Mouse (Mus musculus) bone marrow, adult 2 months (tissue): ENCODE measurements around the gene Nfx1. TPM values are rescaled to one million over a fixed set of nuclear protein-coding genes. Genes with fewer than 3 reads are reported as not detected.

Source experiments
- H3K27ac ChIP-seq: fragments of 200-500 bp; 2 replicates; pipeline ENCODE4 v1.5.1; 2012; ENCODE audit warnings: low read depth, mild to moderate bottlenecking, control low read depth, inconsistent platforms, low read length; ENCODE audit not compliant: control insufficient read depth, poor library complexity, insufficient read depth
- H3K4me1 ChIP-seq: fragments of 200-500 bp; 2 replicates; pipeline ENCODE4 v1.6.1; 2011; ENCODE audit warnings: low read length; ENCODE audit not compliant: control insufficient read depth, insufficient read depth
- H3K4me3 ChIP-seq: fragments of 200-500 bp; replicated peaks from 2 replicates; pipeline ENCODE3; 2011; ENCODE audit warnings: mild to moderate bottlenecking, low read depth, low read length, control low read depth; ENCODE audit not compliant: control insufficient read depth
- CTCF ChIP-seq: fragments of 200-500 bp; IDR thresholded peaks from 2 replicates; pipeline ENCODE4 v1.5.1; 2011; ENCODE audit warnings: low read length, control low read depth; ENCODE audit not compliant: control insufficient read depth, insufficient read depth
- POLR2A ChIP-seq: fragments of 200-500 bp; IDR thresholded peaks from 2 replicates; pipeline ENCODE4 v1.6.1; 2011; ENCODE audit warnings: low read depth, mild to moderate bottlenecking, control low read depth, low read length, borderline replicate concordance; ENCODE audit not compliant: control insufficient read depth
- WGBS: fragments of 180-500 bp; shearing (Covaris S2); methylation state at CpG from one replicate; pipeline ENCODE4 v1.1.7; 2018; 5-methylcytosine and 5-hydroxymethylcytosine counted together
- polyA plus RNA-seq: library from polyadenylated mRNA; stranded (reverse); fragments of >200 nt; gene quantifications from 2 replicates; pipeline ENCODE4 v1.2.4, GENCODE M21; 2011; ENCODE audit warnings: low replicate concordance; ENCODE audit not compliant: missing spikeins, insufficient read depth, insufficient read length

The Nfx1 gene
- polyA plus RNA-seq, 1 experiment: 46.1 TPM

DNA sequence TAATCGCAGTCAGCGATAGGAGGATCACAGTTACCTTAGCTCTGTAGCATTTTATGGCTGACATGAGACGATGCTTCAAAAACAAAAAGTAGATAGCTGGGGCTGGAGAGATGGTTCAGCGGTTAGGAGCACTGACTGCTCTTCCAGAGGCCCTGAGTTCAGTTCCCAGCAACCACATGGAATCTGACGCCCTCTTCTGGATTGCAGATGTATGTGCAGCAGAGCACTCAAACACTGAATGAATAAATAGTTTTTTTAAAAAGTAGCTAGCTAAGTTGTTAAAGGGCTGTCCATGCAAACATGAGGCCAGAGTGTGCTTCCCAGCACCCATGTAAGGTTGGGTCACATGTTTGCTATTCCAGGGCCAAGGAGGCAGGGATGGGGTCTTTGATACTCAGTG, 50.4 kb downstream of the Nfx1 start:
- no peak overlapping the region for H3K4me3 ChIP-seq
- H3K4me1 ChIP-seq: no peaks in the 10 kb centered on the region; the same call in 1 of the 2 replicates
- 89% methylated on average over 5 of the region's 5 CpGs for WGBS
- TF ChIP-seq CTCF (no peak), POLR2A (no peak)
- H3K27ac ChIP-seq: no peak overlapping the region

DNA sequence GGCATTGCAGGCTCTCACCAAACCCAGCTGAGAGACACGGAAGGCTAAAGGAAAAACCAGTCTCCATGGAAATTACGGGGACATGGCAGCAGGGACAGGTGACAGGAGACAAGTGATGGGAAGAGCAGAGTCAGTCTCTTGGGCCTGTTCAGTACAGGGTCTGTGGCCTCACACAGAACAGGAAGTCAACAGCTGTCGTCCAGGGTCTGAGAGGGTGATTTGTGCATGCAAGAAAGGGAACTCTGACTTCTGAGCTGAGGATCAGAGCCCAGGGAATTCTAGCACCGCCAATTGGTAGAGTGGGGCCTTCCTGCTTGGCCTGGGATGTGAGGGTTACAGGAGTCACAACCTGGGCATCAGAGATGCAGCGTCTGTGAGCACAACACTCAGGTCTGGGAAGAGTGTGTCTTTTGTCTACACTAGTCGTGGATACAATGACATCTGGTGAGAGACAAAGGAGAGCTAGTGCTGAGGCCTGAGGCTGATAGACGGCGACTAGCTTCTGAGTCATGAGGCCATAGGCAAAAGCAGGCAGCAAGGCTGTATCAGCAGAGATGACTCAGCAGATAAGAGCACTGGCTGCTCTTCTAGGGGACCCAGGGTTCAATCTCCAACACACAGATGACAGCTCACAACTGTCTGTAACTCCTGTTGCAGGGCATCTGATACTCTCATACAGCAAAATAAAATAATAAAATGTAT, 55.5 kb downstream of the Nfx1 start:
- H3K4me1 ChIP-seq: no peaks in the 10 kb centered on the region; the same call in 1 of the 2 replicates
- H3K27ac ChIP-seq: no peak overlapping the region
- 33% methylated on average over 8 of the region's 8 CpGs for WGBS
- H3K4me3 ChIP-seq: no peak overlapping the region
- TF ChIP-seq CTCF: no peak
- no peak for TF ChIP-seq POLR2A

GRCm38 (mm10) chr4:41027872-41028271, 57.2 kb downstream of the Nfx1 start:
- 54% methylated on average over 3 of the region's 3 CpGs for WGBS
- Histone ChIP-seq H3K4me3 (no peak overlapping the region), H3K4me1 (no peaks in the 10 kb centered on the region; the same call in 1 of the 2 replicates), H3K27ac (no peak overlapping the region)
- TF ChIP-seq CTCF (no peak), POLR2A (no peak)

DNA sequence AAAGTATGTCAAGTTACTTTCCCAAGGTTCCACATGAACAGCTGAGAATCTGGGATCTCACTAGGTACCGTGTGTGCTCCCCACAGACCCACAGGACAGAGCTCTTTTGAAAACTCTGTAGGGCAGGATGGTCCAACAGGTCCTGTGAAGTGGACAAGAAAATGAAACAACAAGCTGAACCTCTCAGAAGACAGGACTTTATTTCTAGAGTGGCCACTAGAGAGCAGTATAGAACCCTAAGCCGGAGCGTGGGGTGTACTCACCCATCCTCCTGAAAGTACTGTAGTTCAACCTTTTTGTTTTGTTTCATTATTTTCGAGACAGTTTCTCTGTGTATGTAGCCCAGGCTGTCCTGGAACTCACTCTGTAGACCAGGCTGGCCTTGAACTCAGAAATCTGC, 57.6 kb downstream of the Nfx1 start:
- Histone ChIP-seq H3K4me3 (no peak overlapping the region), H3K4me1 (no peaks in the 10 kb centered on the region; the same call in 1 of the 2 replicates), H3K27ac (no peak overlapping the region)
- TF ChIP-seq POLR2A (no peak), CTCF (no peak)
- 62% methylated on average over 4 of the region's 4 CpGs for WGBS

GRCm38 (mm10) chr4:41029372-41029771, 58.7 kb downstream of the Nfx1 start:
- H3K4me3 ChIP-seq: no peak overlapping the region
- no peaks in the 10 kb centered on the region; the same call in 1 of the 2 replicates for H3K4me1 ChIP-seq
- 89% methylated on average over 5 of the region's 5 CpGs for WGBS
- no peak overlapping the region for H3K27ac ChIP-seq
- no peak for TF ChIP-seq CTCF
- no peak for TF ChIP-seq POLR2A

- Histone ChIP-seq H3K27ac (no peak overlapping the region), H3K4me3 (no peak overlapping the region), H3K4me1 (no peaks in the 10 kb centered on the region)
- WGBS: 86% methylated on average over 3 of the region's 3 CpGs
- no peak for TF ChIP-seq CTCF
- TF ChIP-seq POLR2A: no peak
These were observed 60.5 kb downstream of the Nfx1 start for GRCm38 (mm10) chr4:41031242-41031641.

DNA sequence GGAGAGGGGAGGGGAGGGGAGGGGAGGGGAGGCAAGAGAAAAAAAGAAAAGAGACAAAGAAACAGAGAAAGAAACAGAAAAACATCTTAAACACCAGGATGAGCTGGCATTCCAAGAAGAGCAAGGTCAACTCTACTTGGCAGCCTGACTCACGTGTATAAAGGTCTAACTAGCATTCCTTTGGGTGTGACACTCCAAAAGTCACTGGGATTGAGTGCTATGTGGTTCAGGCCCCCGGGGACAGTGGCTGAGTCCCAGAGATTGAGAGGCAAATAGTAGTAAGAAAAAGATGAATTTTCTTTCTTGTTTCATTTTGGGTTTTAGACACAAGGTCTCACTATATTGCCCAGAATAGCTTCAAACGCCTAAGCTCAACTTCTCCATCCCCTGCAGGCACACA, 67.2 kb downstream of the Nfx1 start:
- H3K4me1 ChIP-seq: no peaks in the 10 kb centered on the region
- no peak for TF ChIP-seq CTCF
- TF ChIP-seq POLR2A: no peak
- no peak overlapping the region for H3K27ac ChIP-seq
- H3K4me3 ChIP-seq: no peak overlapping the region
- 63% methylated on average over 3 of the region's 3 CpGs for WGBS

DNA sequence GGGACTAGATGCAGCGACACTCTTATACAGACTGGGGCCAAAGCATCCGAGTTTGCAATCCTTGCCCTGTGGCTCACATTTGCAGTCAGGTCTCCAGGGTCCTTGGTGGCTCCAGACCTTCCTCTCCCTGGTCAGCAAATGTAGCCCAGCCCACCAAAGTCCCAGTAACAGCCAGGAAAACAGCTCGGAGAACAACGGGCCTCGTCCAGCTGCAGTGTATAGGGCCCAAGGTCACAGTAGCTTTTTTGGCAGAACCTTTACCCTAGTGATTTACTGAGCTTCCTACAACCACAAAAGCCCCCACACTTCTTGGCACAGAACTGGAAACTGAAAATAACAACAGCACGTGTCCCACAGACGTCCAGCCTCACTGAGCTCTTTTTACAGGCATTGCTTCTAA, 70.3 kb downstream of the Nfx1 start:
- no peak overlapping the region for H3K4me3 ChIP-seq
- H3K27ac ChIP-seq: no peak overlapping the region
- no peak for TF ChIP-seq CTCF
- TF ChIP-seq POLR2A: no peak
- H3K4me1 ChIP-seq: no peaks in the 10 kb centered on the region
- WGBS: 37% methylated on average over 7 of the region's 7 CpGs
